Mouse (Mus musculus) R1 (cell line): ENCODE data around the gene Kcne3.
A peak's percentile ranks its signal among the peaks of the same experiment; 100 is the strongest.

Experiments
- DNase-seq: peaks from one replicate; pipeline ENCODE4 v3.0.0-alpha.2; 2018; ENCODE audit warnings: low read depth, low spot score

Gene Kcne3

DNA sequence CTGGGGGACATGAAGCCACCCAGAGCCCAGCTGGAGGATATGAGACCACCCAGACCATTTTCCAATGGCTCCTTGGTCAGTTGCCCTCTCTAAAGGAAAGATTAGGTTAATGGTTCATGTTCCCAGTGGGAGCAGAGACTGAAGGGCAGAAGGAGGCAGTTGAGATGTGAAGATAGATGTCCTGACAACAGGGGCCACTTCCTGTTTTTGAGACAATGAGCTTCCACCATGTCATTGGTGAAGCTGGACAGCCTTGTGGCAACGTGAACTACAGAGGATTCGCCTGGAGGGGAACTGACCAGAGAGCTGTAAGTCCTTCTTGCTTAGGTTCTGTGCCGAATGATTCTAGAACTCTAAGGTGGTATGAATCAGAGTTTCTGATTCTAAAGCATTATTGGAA is at the start of gene Kcne3:
Gene Kcne3 (plus strand): TSS at position 234 of the 400 bp plus-strand sequence.
- no peak for DNase-seq

DNA sequence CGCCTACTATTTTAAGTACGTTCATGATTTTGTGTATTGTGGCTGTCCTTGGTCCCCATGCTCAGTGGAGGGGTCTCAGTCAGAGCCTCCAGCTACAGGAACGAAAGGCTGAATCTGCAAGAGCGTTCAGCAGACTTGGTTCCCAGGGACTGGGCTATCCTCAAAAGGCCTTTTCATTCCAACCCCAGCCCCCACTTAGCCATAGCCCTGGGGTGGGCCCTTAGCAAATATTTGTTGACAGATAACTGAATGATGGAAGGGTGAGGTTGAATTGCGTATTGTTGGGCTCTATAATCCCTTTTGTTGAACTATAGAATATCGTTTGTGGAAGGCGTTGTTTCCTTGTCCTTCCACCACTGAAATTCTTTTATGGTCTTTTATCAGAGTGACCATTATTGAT is 49.8 kb upstream of the Kcne3 start:
- DNase-seq, result no peak

DNA sequence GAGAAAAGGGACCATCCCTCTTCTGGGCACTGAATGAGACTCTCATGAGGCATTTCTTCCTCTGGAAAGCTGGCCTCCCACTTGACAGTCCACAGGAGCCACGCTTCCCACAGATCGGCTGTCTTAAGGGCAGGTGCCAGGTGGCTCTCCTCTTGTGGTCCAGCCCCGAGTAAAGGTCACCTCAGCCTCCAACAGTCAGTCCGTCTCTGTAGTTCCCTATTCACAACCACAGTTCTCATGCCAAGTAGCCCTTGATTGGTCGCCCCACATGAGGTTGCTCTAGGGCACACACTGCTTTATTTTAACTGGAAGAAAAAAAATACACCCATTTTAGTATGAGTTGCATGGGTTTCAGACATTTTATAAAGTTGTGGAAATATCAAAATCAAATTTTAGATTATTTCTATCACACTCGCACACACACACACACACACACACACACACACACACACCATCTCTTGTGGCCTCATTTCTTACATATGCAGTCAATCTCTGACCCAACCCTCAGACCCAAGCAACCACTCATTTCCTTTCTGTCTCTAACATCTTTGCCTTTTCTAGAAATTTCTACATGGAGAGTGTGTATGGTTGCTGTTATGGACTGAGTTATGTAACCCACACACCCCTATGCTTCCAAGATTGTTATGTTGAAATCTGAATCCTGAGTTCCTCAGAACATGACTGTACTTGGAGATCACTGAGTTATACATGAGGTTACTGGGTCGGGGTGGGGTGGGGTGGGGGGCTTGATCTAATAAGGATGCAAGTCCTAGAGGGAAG is 47.9 kb upstream of the Kcne3 start:
- no peak for DNase-seq

- DNase-seq, result no peak
Observed at GRCm38 (mm10) chr7:100130592-100130991, 45.7 kb upstream of the Kcne3 start.

GRCm38 (mm10) chr7:100132379-100132778 is 43.9 kb upstream of the Kcne3 start:
- DNase-seq, result no peak

DNA sequence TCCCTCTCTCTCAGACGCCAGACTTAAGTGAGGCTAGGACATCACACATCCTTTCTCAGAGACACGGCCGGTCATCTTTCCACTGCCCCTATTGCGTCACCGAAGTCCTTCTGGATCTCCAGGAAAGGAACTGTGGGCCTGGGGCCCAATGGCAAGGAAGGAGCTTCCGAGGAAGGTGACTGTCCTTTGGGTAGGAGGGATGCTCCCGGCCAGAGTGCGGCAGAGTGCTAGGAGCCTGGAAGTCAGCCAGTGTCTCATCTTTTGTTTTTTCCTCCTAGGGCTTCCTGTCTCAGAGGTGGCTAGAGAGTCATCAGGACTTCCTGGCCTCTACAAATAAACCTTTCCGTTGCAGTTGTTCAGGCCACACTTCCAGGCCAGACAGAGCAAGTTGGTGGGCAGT is 39.3 kb upstream of the Kcne3 start:
- no peak for DNase-seq

DNA sequence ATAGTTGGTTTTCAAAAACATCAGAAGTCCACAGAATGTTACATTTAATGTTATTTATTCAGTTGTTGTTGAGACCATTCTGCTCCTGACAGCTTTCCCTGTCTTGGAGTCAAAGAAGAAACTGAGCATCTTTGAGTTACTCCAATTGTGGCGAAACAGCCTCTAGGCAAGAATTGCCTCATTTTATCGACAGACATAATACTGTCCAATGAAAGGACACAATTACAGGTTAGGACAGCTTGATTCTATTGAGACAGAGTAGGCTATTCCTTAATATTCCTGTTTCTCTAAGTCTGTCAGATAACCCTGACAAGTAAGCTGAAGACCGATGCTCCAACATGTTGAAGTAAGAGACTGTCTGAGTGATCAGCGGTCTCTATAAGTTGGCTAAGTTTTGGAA is 38.2 kb upstream of the Kcne3 start:
- no peak for DNase-seq

- no peak for DNase-seq
Observed at GRCm38 (mm10) chr7:100140591-100140990, 35.7 kb upstream of the Kcne3 start.

DNA sequence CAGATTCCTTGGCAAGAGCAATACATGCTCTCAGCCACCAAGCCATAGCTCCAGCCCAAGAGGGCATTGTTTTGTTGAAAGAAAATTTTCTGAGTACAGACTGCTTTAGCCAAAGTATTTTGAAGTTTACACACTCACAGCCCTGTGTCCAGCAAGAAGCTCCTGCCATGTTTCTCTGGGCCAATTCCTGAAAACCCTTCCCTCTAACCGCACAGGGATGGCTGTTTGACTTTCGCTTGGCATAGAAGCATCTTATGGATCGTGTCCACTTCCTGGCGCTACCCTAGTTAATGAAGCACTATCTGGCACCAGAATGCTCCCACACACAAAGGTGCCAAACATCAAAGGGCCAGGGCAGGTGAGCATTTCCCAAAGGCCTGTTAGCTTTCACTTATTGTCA is 27.7 kb upstream of the Kcne3 start:
- DNase-seq, result no peak

GRCm38 (mm10) chr7:100150086-100150485 is 26.2 kb upstream of the Kcne3 start:
- peak; percentile 8 for DNase-seq

DNA sequence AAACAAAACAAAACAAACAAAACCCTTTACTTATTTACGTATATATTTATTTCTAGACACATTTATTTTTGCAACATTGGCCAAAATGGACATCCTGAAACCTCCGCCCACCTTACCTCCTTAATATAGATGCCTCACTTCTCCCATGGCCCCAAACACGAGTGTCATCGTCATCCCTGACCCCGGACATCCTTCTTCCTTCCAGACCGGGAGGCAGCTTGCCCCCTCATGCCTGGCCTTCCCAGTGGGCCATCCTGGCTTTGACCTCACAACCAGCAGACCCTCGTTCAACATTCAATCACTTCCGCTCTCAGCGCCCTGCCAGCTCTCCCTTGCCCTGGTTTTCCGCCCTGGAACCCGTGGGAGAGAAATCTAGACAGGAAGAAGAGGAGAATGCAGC is 25.7 kb upstream of the Kcne3 start:
- no peak for DNase-seq

- no peak for DNase-seq
Observed at GRCm38 (mm10) chr7:100157669-100158068, 18.6 kb upstream of the Kcne3 start.

DNA sequence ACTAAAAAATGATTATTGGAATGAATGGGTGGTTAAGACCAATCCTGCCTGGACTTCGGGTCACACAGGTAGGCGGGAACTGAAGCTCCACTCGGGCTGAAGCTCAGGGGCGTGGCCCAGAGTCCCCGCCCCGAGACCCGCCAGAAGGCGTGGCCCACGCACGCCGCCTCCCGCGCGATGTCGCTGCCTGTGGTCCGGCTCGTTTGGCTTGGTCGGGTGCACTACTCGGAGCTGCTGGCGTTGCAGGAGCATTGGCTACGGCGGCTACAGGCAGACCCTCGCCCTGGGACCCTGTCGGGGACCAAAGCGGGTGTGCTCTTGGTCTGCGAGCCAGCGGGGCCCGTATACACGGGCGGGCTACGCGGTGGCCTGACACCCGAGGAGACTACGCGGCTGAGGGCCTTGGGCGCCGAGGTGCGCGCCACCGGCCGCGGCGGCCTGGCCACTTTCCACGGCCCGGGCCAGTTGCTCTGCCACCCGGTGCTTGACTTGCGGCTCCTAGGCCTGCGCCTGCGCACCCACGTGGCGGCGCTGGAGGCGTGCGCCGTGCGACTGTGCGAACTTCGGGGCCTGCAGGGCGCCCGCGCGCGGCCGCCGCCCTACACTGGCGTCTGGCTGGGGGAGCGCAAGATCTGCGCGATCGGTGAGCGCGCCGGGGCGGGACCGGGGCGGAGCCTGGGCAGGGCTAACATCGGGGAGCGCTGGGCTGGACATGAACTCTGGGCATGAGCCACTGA is 17.0 kb upstream of the Kcne3 start, which contains the start of gene Lipt2:
Gene Lipt2 (plus strand): TSS at position 173 of the 737 bp plus-strand sequence.
- DNase-seq, result peak; percentile 88

DNA sequence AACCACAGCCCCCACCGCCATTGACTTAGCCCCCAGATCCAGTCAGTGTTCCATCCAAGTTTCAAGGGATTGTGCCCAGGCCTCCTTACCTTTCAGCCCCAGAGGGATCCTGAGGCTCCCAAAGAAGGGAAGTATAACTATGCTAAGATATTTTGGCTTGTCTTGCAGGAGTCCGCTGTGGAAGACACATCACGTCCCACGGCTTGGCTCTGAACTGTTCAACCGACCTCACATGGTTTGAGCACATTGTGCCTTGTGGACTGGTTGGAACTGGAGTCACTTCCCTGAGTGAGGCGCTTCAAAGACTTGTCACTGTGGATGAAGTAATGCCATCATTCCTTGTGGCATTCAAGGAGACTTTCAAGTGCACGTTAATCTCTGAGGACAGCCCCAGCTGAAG is 16.3 kb upstream of the Kcne3 start:
- DNase-seq, result peak; percentile 28

DNA sequence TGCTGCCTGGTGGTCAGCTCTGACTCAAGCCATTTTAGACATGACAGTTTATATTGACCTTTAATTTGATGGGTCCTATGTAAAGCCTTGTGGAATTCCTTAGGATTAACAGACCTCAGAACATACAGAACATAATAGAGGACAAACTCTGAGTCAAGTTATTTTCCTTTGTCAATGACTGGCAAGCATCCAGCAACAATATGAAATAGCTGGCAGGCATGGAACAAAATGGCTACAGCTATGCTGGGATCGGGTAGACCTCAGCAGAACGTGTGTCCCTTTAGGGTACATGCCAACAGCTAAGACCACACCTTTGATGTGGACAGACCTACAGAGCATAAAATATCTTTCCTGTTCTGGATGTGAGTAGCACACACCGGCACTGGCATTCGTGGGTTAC is 12.8 kb upstream of the Kcne3 start:
- DNase-seq, result no peak

DNA sequence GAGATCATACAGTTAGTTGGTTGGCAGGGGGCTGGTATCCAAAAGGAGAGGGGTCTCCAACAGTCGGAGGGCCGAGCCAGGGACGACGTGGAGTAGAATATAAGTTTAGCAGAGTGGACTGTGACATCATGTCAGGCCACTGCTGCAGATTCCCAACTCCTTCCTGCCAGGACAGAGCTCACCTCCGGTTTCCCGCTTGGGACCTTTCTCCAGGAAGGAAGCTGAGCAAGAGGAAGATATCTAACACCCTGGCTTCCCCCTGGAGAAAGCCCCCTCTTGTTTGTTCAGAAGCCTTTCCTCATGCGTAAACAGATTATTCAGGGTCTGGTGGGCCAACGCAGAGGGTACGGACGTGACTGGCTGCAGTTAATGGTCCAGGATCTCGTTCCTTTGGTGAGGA is 7.6 kb upstream of the Kcne3 start:
- no peak for DNase-seq

DNA sequence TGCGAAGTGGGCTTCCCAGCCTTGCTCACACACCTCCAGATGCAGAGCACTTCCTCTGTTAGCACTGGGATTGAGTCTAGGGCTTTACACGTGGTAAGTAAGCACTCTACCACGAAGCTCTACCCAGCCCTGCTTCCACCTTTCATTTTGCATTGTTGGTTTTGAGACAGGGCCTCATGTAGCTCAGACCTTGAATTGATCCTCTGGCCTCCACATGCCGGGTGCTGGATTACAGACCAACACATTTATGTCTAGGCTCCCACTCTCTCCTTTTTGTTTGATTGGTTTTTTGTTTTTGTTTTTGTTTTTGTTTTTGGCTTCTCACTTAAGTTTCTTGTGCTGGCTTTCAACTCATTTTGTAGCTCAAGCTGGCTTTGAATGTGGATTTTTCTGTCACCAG is 5.5 kb upstream of the Kcne3 start:
- no peak for DNase-seq

DNA sequence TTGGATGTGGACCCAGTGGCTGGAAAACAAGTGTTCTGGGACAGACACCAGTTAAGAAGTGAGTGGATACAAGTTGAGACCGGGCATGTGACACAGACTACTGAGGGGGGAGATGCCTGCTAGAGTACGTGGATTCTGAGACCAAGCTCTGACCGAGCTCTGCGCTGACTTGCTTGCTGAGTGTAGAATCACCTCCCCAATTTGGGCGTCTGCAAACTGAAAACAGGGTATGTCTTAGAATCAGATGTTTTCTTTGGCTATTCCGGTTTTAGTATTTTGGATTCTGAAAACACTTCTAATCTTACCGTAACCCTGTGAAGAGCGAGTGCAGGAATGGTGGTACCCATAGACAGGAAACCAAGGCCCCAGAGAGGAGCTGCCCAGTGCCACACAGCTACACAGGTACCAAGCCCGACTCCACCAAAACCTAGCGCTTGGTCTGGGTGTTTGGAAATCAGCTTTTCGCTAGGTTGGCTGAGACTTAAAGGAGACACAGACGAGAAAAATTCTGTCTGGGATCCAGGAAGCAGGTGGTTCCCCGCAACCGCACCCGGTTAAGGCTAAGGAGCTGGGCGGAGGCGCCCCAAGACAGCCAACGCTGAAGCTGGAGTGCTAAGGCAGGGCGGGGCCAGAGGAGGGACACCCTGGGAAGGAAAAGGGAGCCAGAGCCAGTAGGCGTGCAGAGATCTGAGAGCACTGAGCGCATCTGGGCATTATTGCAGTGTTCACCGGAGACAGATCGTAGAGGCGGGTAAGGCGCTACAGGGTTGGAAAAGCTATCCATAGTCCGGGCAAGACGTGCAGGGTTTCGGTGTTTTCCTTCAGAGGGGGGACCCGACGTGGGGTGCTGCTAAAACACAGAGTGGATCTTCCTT is 2.0 kb downstream of the Kcne3 start:
- DNase-seq, result peak; percentile 66

DNA sequence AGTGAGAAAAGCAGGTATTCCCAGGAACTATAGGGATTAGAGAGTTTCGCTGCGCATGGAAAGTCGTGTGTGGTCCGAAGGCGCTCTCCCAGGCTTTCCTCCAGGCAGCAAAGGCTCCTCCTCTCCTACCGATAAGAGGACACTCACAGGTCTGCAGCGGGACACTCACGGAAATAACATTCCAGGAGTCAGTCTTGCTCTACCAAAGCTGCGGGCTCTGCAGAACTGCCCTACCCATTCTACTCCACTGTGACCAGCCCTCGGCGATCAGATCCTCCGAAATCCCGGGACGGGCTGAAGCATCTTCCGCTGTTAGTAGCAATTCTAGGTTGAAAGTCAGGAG is 2.6 kb downstream of the Kcne3 start:
- peak; percentile 22 for DNase-seq

- DNase-seq, result no peak
Observed at GRCm38 (mm10) chr7:100179394-100179793, 3.1 kb downstream of the Kcne3 start.

- no peak for DNase-seq
Observed at GRCm38 (mm10) chr7:100179836-100180407, 3.6 kb downstream of the Kcne3 start.

DNA sequence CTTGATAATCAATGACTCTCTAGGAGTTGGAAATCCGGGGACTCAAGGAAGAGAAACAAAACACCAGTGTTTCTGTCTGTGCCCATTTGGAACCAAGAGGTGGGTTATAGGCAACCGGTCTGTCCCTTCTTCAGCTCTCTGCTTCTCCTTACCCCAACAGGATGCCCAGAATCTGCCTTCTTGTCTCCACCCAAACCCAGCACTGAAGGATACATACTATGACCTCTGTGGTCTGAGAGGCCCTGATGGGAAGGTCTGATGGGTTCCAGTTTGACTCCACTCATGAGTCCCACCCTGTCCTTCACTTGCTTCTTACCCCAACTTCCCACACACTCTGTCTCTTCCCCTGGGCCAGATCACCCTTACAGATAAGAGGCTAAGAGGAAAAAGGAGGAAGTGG is 4.9 kb downstream of the Kcne3 start:
- DNase-seq, result no peak
